Mouse (Mus musculus): ENCODE measurements at regions not wholly inside any gene's neighbourhood (a gene's known extent, or its start where the extent isn't known, plus 50 kb on each side); places are given as distances from the start of the nearest gene placed in this dataset.

DNA sequence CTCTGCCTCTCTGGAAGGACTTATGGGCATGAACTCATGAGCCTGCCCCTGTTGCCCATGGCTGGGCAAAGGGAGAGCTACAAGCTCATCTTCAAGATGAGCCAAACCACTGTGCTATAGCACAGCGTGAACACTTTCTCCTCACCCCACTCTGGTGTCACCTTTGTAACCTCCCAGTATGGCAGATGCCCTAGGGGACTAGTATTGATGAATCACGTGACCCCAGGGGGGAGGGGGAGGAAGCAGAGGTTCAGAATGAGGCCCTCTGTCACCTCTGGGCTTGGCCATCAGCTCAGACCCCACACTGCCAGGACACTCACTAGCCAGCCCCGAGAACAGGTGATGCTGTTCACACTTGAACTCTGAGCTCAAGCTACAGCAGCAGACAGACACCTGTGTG is 421.9 kb downstream of the Ptpru start:
- no peak for DNase-seq (ENCODE audit: low read depth, low spot score)

DNA sequence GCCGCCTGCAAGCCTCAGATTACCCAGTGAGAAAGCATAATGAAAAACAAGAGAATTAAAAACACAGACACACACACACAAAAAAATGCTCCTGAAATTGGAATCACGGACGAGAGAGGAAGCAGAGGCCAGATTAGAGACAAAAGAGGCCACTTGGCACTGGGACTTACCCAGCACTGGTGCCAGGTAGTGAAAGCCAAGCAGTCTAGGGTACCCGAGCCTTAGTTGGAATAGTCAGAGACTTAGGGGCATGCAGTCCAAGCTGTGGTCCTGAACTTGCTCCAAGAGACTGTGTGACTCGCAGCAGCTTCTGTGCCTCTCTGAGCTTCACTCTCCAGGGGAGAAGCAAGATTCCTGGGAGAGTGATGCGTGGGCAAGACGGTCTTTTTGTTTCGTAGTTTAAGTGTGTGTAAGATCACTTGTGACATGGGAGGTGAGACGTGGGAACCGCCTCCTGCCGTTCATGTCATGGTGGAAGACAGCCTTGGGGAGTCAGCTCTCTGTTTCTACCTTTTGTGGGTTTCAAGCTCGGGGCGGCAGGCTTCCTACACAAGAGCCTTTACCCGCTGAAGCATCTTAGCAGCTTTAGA is 420.8 kb downstream of the Ptpru start:
- no peak for DNase-seq (ENCODE audit: low read depth, low spot score)

DNA sequence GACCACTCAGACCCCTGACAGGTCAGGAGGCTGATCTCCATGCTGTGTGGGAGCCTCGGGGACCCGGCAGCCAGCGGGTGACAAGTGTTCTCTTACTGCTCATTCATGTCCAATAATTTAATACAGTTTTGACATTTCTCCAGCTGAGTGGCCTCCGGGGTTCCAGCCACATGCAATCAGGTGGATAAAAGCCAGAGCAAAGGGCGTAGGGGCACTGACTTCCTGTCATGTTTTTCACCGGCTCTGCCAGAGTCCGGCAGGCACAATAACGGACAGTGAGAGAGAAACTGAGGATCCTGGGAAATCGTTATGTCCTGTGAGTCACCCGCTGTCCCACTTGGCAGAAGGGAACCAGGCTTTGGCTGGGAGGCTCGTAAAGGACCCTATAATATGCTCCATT is 412.8 kb downstream of the Ptpru start:
- no peak for DNase-seq (ENCODE audit: low read depth, low spot score)

DNA sequence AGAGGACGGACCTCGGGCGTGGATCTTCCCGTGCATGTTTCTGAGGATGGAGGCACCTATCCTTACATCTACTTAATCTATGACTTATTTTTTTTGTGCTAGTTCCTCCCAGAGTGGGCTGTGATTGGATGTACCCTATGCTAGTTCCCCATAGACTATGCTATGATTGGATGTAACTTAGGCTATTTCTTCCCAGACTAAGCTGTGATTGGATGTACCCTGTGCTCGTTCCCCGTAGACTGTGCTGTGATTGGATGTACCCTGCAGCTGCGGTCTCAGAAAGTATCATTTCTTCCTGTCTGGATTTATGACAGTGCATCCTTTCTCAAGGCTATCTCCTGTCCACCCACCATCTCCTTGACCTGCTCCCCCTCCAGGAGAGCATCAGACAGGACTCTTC is 410.2 kb downstream of the Ptpru start:
- no peak for DNase-seq (ENCODE audit: low read depth, low spot score)

DNA sequence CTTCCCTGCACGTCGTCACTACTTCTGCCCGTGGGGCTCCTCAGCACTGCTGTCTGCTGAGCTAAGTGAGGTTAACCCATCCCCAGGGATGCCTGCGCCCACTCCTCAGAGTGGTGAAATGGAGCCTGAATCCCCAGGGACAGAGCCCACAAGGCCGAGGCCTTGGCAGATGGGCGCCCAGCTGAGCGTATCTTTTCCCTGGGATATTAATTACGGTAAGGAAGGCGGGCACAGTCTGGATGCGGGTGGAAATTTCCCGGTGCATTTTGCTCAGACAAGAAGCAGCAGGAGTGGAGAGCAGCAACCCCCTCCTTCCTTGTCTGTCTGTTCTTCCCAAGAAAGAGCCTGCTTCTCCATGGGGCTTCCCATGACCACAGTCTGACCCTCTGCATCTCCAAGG is 408.7 kb downstream of the Ptpru start:
- no peak for DNase-seq (ENCODE audit: low read depth, low spot score)

DNA sequence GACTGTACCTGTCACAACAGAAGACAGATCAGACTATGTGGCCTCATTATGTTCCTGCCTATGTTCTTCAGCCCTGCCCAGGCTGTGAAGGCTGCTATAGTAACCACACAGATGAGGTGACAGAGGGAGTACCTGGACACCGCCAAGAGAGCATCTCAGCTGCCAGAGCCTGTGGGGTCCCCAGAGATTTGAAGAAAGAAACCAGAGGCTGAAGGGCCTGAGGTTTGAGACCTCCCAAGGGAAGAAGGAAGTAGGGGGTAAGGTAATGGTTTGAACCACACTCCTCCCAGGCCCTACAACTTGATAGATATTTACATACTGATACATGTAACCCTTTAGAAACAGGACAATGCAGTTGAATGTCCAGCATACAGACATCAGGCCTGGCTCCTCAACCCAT is 407.7 kb downstream of the Ptpru start:
- no peak for DNase-seq (ENCODE audit: low read depth, low spot score)

DNA sequence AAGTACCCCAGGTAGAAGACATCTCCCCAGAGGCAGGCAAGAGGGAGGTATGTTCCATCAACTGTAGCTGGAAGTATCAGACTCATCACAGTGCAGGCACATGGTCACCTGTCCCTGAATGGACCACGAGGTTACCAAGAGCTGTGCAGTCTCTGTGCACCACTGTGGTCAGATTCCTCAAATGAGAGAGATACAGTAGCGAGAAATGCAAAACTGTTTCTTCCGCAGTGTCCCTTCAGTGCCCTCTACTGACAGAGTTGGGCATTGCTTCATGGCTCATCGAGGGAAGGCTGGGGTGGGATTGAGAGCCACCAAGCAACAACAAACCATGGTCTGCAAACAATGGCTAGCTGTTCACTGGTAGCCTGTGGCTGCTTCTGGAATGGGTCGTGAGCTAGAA is 406.9 kb downstream of the Ptpru start:
- DNase-seq (ENCODE audit: low read depth, low spot score) = peak; percentile 64

DNA sequence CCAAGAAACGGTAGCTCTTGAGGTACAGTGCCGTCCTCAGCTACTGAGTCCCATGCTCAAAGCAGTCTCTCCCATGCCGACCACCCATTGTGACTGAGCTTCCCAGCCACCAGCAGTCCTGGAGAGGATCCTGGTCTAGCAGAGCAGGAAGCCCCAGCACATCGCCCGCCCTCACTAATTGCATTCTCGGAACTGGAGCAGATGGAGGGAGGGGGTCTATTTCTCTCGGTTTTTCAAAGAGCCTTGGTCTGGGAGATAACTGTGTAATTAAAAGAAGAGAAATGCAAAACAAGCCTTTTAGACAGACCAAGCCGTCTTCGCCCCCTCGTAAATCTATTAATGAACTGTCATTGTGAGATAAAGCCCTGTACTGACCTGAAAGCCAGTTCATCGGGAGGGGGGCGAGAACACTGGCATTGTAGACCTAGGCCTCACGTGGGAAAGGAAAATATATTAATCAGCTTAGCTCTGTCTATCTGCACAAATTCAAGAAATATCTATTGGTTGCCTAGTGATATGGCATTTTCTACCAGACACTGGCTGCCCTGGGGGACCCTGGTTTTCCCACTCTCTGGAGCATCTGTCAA is 405.4 kb downstream of the Ptpru start:
- DNase-seq (ENCODE audit: low read depth, low spot score) = no peak

DNA sequence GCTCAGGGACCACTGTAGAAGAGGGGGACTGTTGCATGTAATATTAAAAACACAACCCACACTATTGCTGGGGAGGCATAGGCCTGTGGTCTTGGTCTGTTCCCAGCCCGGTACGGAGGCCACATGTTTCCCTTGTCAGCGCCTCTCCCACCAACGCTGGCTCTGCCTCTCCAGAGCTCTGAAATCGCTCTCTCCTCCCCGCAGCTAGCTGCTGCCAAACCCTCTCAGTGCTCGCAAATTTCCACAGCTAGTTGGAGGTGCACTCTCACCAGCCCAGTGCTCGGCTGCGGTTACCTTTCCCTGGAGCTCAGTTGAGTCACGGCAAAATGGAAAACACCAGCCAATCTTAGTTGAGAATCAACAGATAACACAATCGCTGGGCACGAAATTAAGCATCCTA is 402.9 kb downstream of the Ptpru start:
- no peak for DNase-seq (ENCODE audit: low read depth, low spot score)

DNA sequence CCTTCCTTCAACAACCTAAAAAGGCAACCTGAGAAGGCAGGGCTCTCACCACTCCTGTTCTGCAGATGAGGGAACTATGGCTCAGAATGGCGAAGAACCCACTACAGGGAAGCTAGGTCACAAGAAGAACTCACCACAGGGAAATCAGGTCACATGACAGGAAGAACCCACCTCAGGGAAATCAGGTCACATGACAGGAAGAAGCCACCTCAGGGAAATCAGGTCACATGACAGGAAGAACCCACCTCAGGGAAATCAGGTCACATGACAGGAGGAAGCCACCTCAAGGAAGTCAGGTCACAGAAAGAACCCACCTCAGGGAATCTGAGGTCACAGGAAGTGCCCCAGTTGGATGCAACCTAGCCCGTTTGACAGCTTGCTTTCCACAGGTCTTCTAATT is 399.7 kb downstream of the Ptpru start:
- DNase-seq (ENCODE audit: low read depth, low spot score) = peak; percentile 35

DNA sequence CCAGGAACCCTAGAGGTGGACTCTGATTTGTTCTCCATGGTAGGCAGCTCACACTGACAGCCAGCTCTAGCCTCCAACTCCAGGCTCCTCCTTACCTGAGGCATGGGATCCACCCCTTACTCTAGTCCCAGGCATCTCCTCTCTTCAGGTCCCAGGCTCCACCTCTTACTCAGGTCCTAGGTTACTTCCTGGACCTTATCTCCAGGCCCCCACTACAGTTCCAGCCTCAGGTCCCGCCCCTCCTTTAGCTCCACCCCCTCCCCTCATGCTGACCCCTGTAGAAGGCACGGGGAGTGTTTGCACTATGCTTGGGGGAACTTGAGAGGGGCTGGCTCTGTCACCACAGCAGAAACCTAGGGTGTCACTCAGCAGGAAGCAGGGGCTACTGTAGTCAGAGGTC is 399.2 kb downstream of the Ptpru start:
- DNase-seq (ENCODE audit: low read depth, low spot score) = peak; percentile 38

DNA sequence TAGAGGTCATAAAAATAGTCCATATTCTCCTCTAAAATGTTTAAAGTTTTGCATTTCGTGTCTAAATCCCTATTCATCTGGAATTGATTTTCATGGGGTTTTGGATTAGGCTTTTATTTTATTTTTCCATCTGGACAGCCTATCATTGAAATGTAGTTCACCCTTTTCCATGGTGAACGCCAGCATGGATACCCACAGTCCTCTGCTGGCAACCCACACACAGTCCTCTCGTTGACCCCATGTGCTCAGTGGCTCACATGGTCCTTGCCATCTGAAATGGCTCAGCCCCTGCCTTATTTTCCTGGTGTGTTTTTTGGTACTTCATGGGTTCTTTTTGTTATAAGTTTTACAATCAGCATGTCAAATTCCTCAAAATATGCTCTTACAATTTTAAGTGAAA is 397.2 kb downstream of the Ptpru start:
- no peak for DNase-seq (ENCODE audit: low read depth, low spot score)

DNA sequence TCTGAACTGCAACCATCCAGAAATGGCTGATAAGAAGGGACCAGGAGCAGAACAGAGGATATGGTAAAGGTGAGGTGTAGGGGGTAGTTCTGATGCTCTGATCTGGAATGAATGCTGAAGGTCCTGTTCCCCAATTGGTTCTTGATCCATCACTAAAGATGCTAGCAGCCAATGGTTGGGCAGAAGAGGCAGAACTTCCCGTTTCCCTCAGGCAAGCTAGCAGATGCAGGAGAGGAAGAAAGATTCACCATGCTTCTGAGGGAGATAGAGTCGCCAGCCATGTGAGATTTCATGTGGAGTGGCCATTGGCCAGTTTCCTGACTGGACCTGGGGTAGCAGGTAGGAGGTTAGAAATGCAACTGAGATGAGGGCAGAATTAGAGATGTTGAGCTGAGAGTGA is 394.6 kb downstream of the Ptpru start:
- no peak for DNase-seq (ENCODE audit: low read depth, low spot score)

DNA sequence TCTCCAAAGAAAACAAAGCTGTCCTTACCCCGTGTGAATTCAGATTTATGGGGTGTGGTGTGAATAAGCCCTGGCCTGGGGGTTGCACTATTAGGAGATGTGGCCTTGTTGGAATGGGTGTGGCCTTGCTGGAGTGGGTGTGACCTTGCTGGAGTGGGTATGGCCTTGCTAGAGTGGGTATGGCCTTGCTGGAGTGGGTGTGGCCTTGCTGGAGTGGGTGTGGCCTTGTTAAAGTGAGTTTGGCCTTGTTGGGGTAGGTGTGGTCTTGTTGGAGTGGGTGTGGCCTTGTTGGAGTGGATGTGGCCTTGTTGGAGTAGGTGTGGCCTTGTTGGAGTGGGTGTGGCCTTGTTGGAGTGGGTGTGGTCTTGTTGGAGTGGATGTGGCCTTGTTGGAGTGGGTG is 387.8 kb downstream of the Ptpru start:
- DNase-seq (ENCODE audit: low read depth, low spot score) = peak; percentile 77

DNA sequence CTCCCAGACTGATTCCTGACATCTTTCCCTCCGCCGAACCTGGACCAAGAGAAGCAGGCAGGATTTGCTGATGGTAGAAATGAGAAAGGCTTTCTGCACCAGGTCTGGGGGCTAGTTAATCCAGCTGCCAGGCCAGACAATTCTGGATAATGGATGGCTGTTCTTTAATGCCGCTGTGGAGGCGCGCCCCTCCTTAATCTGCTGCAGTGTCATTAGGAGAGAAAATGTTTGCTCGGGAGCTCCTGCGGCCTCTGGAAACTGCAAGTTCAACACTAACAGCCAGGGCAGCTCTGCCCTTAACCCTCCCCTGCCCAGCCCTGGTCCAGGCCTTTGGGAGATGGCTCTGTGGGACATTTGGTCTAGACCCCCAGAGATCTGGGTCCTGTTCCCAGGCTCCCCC is 380.5 kb downstream of the Ptpru start:
- DNase-seq (ENCODE audit: low read depth, low spot score) = no peak

DNA sequence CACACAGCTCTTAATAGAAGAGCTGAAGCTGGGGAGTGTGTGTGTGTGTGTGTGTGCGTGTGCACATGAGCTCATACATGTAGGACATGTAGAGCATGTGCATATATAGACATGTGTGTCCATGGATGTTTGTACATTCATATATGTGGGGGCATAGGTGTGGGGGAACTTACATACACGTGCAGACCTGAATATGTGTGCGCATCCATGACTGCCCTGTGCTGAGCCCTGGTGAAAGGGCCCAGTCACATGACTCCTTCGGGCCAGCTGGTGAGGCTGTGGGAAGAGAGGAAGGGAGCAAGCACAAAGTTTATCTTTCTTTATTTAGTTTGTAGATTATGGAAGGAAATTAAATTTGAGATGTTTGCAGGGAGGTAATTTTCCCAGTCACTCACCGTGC is 378.3 kb downstream of the Ptpru start:
- DNase-seq (ENCODE audit: low read depth, low spot score) = no peak

DNA sequence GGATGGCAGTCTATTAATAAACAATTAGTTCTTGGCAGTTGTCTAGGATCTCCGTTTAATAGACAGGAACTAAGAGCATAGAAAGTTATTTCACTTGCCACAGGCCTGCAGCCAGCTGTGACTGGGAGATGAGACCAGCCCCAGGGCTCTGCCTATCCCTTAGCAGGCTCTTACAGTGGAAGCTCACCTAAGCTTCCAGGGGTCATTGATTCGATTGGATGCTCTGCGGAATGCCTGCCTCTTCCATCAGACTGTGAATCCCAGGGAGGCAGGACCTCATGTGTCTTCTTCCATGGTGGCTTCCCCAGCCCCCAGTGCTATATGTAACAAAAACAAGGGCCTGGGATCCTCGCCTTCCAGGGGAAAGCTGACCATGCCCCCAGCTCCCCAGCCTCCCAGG is 376.8 kb downstream of the Ptpru start:
- DNase-seq (ENCODE audit: low read depth, low spot score) = peak; percentile 21

DNA sequence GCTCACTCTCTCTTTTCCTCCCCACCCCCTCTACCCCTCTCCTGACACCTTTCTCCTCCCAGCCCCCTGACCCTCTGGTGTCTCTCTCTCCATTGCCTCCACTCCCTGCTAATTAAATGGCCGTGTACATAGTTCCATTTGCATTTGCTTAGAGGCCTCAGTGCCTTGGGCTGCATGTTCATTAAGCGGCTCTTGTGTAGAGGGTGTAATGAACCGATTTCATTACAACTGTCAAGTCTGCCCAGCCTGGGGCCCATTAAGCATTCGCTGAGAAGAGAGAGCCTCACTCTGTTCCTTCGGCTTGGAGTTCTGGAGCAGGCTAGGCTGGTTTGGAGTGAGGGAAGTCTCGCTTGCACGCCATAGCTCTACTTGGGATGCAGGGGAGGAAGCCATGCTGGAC is 376.4 kb downstream of the Ptpru start:
- DNase-seq (ENCODE audit: low read depth, low spot score) = peak; percentile 20

DNA sequence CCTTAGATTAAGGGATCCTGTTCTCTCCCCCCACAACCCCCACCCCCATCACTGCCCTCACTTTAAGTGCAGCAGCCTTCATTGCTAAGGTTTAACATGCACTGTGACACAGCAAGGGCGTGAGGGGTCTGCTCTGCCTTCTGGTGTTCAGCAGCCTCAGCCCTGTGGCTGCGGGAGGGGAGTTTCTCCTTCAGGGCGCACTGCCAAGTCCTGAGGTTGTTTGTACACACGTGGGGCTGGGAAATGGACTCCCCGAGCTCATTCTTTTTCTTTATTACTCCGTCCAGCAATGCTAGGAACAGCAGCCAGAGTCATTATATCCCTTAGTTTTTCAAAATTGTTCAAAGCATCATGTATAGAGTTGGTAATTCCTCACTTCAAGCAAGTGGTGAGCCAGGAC is 363.1 kb downstream of the Ptpru start:
- no peak for DNase-seq (ENCODE audit: low read depth, low spot score)

DNA sequence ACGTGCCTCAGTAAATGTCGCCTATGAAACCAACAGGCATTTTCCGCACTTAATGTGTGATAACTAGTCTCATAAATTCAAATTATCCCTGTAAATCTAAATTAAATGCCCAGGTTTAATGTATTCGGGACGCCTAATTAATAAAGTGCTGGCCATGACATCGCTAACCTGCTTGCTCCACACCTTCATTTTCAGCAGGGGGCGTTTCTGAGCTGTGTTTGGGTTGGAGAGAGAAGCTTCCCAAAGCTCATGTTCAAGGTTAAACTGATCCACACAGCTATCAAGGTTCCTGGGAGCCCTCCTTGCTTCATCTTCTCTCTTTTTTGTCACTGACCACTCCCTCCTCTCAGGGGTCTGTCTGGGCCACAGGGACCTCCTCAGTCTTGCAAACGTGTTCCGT is 359.2 kb downstream of the Ptpru start:
- DNase-seq (ENCODE audit: low read depth, low spot score) = peak; percentile 37

DNA sequence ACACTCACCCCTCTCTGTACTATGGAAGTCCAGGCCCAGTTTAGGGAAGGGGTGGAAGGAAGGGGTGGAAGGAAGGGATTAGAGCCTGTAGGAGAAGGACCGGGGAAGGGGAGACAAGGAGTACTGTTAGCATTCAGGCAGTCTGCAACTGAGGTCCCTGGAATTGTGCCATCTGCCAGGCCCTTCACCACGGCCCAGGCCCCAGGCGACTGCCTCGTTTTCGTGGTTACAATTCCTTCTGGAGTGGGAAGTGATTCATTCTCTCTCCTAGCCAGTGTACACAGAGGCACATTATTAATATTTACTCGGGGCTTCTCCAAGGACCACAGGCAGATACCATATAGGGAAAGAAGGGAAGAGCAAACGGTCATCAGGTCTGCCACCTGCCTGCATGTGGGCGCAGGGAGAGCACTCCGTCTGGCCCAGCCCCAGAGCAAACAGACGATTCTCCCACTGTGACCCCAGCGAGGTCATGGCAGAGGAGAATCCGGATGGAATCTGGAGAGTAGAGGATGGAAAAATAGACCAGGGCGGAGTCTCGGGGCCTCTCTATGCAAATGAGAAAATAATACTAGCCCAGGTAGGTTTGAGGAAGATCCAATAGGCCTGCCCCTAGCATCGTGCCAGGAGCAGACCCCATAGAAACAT is 354.0 kb downstream of the Ptpru start:
- no peak for DNase-seq (ENCODE audit: low read depth, low spot score)

DNA sequence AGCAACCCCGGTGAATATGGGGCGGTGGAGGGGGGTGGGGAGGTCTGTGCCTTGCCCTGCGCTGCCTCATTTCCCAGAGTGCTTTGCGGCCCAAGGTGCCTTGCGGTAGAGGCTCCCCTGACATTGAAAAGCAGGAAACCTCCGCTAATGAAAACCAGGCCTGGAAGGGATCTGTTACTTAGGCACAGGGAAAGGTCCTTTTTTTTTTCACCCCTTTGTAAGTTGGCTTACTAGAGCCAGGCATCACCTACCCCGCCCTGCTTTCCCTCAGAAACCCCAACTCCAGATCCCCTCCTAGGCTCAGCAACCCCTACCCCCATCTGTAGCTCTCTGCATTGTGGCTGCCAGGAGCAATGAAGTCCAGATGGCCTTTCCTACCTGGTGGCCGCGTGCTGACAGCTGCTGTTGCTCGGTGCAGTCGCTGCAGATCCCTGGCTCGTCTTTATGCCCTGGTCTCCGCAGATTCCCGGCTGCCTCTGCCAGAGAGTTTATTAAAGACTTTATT is 353.4 kb downstream of the Ptpru start:
- DNase-seq (ENCODE audit: low read depth, low spot score) = peak; percentile 26

DNA sequence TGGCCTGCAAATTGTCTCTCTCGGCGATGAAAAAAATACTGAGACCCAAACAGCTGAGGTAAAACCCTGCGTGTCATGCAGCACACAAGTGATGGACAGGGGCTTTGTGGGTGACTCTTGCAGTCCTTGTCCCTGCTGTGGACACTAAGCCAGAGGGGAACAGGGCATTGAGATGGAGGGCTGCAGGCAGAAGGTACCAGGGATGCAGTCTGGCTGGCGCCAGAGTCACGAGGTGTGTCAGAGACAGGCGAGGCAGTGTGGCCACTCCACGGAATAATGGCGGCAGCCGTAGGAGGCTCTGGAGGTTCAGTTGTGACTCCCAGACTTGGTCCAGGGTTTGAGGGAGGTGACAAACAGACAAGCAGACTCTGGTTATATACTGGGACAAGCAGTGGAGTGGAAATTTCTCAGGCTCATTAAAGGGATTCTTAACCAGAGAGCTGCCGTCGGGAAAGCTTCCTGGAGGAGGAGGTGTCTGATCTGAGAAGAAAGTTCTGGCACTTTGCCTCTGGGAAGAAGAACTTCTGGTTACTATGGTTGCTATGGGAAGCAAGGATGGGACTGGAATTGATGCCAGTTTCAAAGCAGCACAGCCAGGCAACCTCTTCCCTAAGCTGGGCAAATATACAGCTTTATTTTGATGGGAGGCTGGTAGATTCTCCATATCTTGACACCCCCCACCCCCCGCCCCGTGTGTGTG is 352.8 kb downstream of the Ptpru start:
- DNase-seq (ENCODE audit: low read depth, low spot score) = no peak

Measured in ZHBTc4 (cell line).